Mouse (Mus musculus) testis, adult 2 months (tissue): Measurements from ENCODE around the gene C1rb.
"Not testable (repeated sequence)": the region's sequence is repeated elsewhere in the genome, so short reads cannot be mapped to it uniquely, and the experiment has no call there.

Source experiments
- CTCF ChIP-seq: fragments of 200-500 bp; IDR thresholded peaks from 2 replicates; pipeline ENCODE4 v1.5.1; 2012; ENCODE audit warnings: low read depth, mild to moderate bottlenecking, inconsistent platforms, low read length, moderate library complexity; ENCODE audit not compliant: control insufficient read depth, insufficient read depth, insufficient replicate concordance
- POLR2A ChIP-seq: fragments of 200-500 bp; IDR thresholded peaks from 2 replicates; pipeline ENCODE4 v1.6.1; 2012; ENCODE audit warnings: low read depth, mild to moderate bottlenecking, inconsistent platforms, low read length, moderate library complexity; ENCODE audit not compliant: control insufficient read depth

- TF ChIP-seq POLR2A, CTCF: not testable (repeated sequence)
These were observed 8.5 kb upstream of the C1rb start for GRCm38 (mm10) chr6:124561611-124562010.
